Mouse (Mus musculus): ENCODE results near the gene Pkd1l2.

Pkd1l2 gene

DNA sequence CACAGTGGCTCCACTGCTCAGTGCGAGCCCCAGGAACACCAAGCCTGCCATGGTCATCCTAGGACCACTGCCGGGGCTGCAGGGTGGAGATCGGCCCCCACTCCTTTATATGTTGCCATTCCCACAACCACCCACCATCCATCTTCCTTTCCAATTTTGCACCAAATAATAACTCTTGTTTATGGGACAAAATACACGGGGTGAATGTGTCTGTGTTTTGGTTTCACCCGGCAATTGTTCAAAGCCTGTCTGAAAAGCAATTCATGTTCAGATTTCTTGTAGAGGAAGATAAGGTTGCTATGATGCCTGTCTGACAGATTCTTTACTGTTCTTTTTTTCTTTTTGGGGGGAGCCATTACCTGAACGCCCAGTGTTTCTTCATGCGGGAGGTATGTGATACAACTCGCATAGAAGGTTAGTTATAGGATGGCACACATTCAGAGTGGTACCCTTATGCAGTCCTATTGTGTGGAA lies at the start of gene Pkd1l2:
Gene Pkd1l2 (minus strand): TSS at position 51 of the 474 bp plus-strand sequence.
- Histone ChIP-seq H3K9me3 (ENCODE audit: low read length) (no peaks in the 10 kb centered on the region), H3K36me3 (ENCODE audit: insufficient read depth, low read length) (no peaks in the 10 kb centered on the region), H3K27me3 (ENCODE audit: insufficient read depth, low read length) (peaks cover 43% of the 10 kb centered on the region), H3K4me1 (replicated peaks; ENCODE audit: low read depth, low read length) (peaks cover 34% of the 10 kb centered on the region), H3K4me3 (replicated peaks; ENCODE audit: low read length) (no peak within 1 kb of the TSS)
- TF ChIP-seq POU5F1 (IDR thresholded peaks at IDR 0.05; ENCODE audit: borderline replicate concordance, low read length) (no peak), CTCF (conservative IDR thresholded peaks at IDR 0.05; ENCODE audit: low read length) (no peak), NANOG (IDR thresholded peaks at IDR 0.05; ENCODE audit: borderline replicate concordance, low read length) (no peak)

DNA sequence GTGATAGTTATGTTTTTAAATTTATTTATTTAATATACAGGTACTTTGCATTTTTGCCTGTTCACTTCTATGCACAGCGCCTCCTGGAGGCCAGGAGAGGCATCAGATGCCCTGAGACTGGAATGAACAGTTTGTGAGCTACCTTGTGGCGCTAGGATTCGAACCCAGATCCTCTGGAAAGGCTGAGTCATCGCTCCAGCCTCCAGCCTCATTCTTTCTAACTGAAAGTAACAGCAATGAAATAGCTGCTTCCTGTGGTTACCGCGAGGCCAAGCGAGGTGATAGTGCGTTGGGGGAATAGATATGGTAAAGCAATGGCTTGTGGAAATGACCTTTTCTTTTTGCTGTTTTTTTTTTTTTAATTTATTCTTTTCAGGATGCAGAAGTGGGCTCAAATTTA lies 44.8 kb upstream of the Pkd1l2 start:
- H3K4me1 ChIP-seq (replicated peaks; ENCODE audit: low read depth, low read length), result peaks cover 20% of the 10 kb centered on the region
- H3K27me3 ChIP-seq (ENCODE audit: insufficient read depth, low read length), result peaks cover 88% of the 10 kb centered on the region
- no peaks in the 10 kb centered on the region for H3K36me3 ChIP-seq (ENCODE audit: insufficient read depth, low read length)
- no peaks in the 10 kb centered on the region for H3K9me3 ChIP-seq (ENCODE audit: low read length)
- no peak overlapping the region for H3K4me3 ChIP-seq (replicated peaks; ENCODE audit: low read length)
- TF ChIP-seq POU5F1 (IDR thresholded peaks at IDR 0.05; ENCODE audit: borderline replicate concordance, low read length), result no peak
- TF ChIP-seq CTCF (conservative IDR thresholded peaks at IDR 0.05; ENCODE audit: low read length), result peak; percentile 57
- TF ChIP-seq NANOG (IDR thresholded peaks at IDR 0.05; ENCODE audit: borderline replicate concordance, low read length), result no peak

DNA sequence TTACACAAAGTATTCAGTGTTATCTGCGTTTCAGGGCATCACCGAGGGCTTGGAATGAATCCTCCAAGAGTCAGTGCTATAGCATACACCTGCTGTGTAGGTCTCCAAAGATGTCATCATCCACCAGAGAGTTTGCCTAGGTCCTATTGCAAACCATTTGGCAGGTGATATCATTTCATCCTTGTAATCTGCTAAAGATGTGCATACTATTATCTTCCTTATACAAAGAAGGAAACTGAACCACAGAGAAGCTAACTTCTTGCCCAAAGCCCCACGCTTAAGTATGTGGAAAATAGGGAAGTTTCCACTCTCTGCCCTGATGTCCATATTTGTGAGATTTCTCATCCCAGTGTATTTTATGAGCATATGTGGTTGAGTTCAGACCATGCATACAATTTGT lies 44.2 kb upstream of the Pkd1l2 start:
- H3K36me3 ChIP-seq (ENCODE audit: insufficient read depth, low read length), result no peaks in the 10 kb centered on the region
- H3K9me3 ChIP-seq (ENCODE audit: low read length), result no peaks in the 10 kb centered on the region
- peaks cover 87% of the 10 kb centered on the region for H3K27me3 ChIP-seq (ENCODE audit: insufficient read depth, low read length)
- no peak for TF ChIP-seq CTCF (conservative IDR thresholded peaks at IDR 0.05; ENCODE audit: low read length)
- no peak for TF ChIP-seq NANOG (IDR thresholded peaks at IDR 0.05; ENCODE audit: borderline replicate concordance, low read length)
- no peak for TF ChIP-seq POU5F1 (IDR thresholded peaks at IDR 0.05; ENCODE audit: borderline replicate concordance, low read length)
- peaks cover 25% of the 10 kb centered on the region for H3K4me1 ChIP-seq (replicated peaks; ENCODE audit: low read depth, low read length)
- no peak overlapping the region for H3K4me3 ChIP-seq (replicated peaks; ENCODE audit: low read length)

DNA sequence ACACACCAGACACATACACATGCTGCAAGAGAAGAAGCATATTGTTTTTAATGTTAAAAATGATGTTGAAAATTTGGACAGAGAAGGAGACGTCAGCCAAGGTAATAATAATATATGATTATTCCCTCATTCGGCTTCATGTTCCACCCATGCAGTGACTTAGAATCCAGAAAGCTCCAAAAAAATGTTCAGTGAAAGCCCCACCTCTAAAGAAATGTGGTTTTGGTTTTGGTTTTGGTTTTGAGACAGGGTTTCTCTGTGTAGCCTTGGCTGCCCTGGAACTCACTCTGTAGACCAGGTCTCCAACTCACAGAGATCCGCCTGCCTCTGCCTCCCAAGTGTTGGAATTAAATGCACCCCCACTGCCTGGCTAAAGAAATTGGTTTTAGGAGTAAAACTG lies 43.6 kb upstream of the Pkd1l2 start:
- H3K27me3 ChIP-seq (ENCODE audit: insufficient read depth, low read length), result peaks cover 86% of the 10 kb centered on the region
- H3K4me3 ChIP-seq (replicated peaks; ENCODE audit: low read length), result no peak overlapping the region
- TF ChIP-seq CTCF (conservative IDR thresholded peaks at IDR 0.05; ENCODE audit: low read length) (no peak), POU5F1 (IDR thresholded peaks at IDR 0.05; ENCODE audit: borderline replicate concordance, low read length) (no peak), NANOG (IDR thresholded peaks at IDR 0.05; ENCODE audit: borderline replicate concordance, low read length) (no peak)
- H3K36me3 ChIP-seq (ENCODE audit: insufficient read depth, low read length), result no peaks in the 10 kb centered on the region
- no peaks in the 10 kb centered on the region for H3K9me3 ChIP-seq (ENCODE audit: low read length)
- H3K4me1 ChIP-seq (replicated peaks; ENCODE audit: low read depth, low read length), result peaks cover 29% of the 10 kb centered on the region

DNA sequence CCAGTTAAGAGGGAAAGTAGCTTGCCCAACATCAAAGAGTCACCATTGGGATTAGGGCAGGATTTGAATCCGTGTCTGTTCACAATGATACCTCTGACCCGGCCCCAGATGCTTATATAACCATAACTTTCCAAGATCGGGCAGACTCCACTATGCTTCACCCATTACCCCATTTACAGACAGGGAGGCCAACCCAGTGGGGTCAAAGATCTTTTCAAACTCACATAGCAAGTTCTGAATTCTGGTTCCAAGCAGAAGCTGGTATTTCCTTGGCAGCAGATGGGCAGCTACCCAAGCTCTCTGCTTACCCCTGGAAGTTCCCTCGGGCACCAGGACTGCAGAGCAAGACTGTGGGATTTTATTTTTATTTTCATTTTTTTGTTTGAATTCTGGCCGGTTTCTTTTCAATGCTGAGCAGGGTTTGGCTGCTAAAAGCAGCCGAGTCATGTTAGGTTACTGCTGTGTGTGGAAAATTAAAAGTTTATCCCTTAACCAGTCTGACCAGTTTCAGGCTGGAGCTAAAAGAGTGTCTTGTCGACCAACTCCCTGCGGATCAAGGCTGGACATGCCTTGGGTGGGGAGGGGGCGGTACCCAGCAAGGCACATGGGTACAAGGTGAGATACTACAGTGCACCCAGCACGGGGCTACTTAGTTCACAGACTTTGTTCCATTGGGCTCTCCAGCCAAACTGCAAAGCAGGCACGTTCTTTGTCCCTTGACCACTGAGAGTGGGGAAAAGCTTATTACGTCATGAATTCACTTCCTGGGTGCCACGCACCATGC lies 41.8 kb upstream of the Pkd1l2 start:
- TF ChIP-seq POU5F1 (IDR thresholded peaks at IDR 0.05; ENCODE audit: borderline replicate concordance, low read length) (no peak), NANOG (IDR thresholded peaks at IDR 0.05; ENCODE audit: borderline replicate concordance, low read length) (no peak), CTCF (conservative IDR thresholded peaks at IDR 0.05; ENCODE audit: low read length) (no peak)
- Histone ChIP-seq H3K27me3 (ENCODE audit: insufficient read depth, low read length) (peaks cover 71% of the 10 kb centered on the region), H3K4me3 (replicated peaks; ENCODE audit: low read length) (no peak overlapping the region), H3K36me3 (ENCODE audit: insufficient read depth, low read length) (no peaks in the 10 kb centered on the region), H3K9me3 (ENCODE audit: low read length) (no peaks in the 10 kb centered on the region), H3K4me1 (replicated peaks; ENCODE audit: low read depth, low read length) (peaks cover 29% of the 10 kb centered on the region)

DNA sequence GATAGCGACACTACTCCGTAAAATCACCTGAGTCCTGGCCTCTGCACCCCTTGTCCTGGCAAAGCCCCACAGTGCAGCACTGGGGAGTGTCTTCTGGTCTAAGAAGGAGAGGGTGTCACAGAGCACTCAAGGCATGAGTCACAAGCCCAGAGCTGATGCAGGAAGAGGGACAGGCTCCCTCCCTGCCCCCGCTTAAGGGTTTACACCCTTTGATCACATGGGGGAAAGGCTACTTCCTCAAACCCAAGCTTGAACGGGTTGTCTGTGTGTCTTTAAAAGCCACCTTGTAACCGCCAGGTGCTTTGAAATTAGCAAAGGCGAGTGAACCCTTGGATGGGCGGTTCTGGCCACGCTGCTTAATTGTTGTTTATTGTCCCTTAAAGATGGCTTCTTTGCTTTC lies 39.0 kb upstream of the Pkd1l2 start:
- Histone ChIP-seq H3K9me3 (ENCODE audit: low read length) (no peaks in the 10 kb centered on the region), H3K4me1 (replicated peaks; ENCODE audit: low read depth, low read length) (peaks cover 30% of the 10 kb centered on the region), H3K36me3 (ENCODE audit: insufficient read depth, low read length) (no peaks in the 10 kb centered on the region), H3K27me3 (ENCODE audit: insufficient read depth, low read length) (peaks cover 55% of the 10 kb centered on the region), H3K4me3 (replicated peaks; ENCODE audit: low read length) (peak overlapping the region; percentile 46)
- no peak for TF ChIP-seq POU5F1 (IDR thresholded peaks at IDR 0.05; ENCODE audit: borderline replicate concordance, low read length)
- TF ChIP-seq CTCF (conservative IDR thresholded peaks at IDR 0.05; ENCODE audit: low read length), result no peak
- no peak for TF ChIP-seq NANOG (IDR thresholded peaks at IDR 0.05; ENCODE audit: borderline replicate concordance, low read length)

DNA sequence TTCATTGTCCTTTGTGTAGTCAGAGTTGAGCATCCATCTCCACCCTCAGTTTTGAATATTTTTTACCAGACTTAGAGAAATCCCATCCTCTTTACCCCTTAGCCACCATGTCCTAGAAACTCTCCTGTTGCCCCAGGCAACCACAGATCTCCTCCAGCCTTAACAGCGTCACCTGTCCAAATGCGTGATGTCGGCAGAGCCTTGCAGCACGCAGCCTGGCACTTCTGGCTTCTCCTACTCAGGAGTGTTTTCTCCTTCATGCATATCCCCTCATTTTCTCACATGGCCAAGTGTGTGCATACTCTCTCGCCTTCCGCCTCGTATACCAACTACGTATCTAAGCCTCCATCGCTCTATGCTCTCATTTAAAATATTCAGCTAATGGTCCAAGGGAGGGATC lies 36.2 kb upstream of the Pkd1l2 start:
- TF ChIP-seq NANOG (IDR thresholded peaks at IDR 0.05; ENCODE audit: borderline replicate concordance, low read length), result no peak
- no peak for TF ChIP-seq CTCF (conservative IDR thresholded peaks at IDR 0.05; ENCODE audit: low read length)
- no peak for TF ChIP-seq POU5F1 (IDR thresholded peaks at IDR 0.05; ENCODE audit: borderline replicate concordance, low read length)

DNA sequence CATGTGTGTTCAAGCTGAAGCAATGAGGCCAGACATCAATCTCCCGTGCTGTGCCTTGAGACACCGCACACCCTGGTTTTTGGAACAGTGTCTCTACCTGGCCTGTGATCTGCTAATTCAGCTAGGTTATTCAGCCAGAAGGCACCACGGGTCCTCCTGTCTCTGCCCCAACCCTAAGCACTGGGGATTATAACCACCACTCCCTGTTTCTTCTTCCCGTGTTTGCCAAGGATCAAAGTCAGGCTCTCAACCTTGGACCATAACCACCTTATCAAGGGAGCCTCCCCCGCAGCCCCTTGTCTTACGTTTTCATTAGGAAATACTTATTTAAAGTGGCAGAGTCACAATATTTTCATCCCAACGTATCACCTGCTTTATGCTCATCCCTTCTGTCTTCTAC lies 34.3 kb upstream of the Pkd1l2 start:
- Histone ChIP-seq H3K4me3 (replicated peaks; ENCODE audit: low read length) (no peak overlapping the region), H3K4me1 (replicated peaks; ENCODE audit: low read depth, low read length) (peaks cover 34% of the 10 kb centered on the region), H3K27me3 (ENCODE audit: insufficient read depth, low read length) (peaks cover 24% of the 10 kb centered on the region), H3K9me3 (ENCODE audit: low read length) (no peaks in the 10 kb centered on the region), H3K36me3 (ENCODE audit: insufficient read depth, low read length) (no peaks in the 10 kb centered on the region)
- TF ChIP-seq CTCF (conservative IDR thresholded peaks at IDR 0.05; ENCODE audit: low read length) (no peak), POU5F1 (IDR thresholded peaks at IDR 0.05; ENCODE audit: borderline replicate concordance, low read length) (no peak), NANOG (IDR thresholded peaks at IDR 0.05; ENCODE audit: borderline replicate concordance, low read length) (no peak)

More for the DNA sequence above, 36.2 kb upstream of the Pkd1l2 start:
- Histone ChIP-seq H3K27me3 (ENCODE audit: insufficient read depth, low read length) (peaks cover 40% of the 10 kb centered on the region), H3K4me1 (replicated peaks; ENCODE audit: low read depth, low read length) (peaks cover 27% of the 10 kb centered on the region), H3K36me3 (ENCODE audit: insufficient read depth, low read length) (no peaks in the 10 kb centered on the region), H3K4me3 (replicated peaks; ENCODE audit: low read length) (no peak overlapping the region), H3K9me3 (ENCODE audit: low read length) (no peaks in the 10 kb centered on the region)
